ENCODE assay signal across 10 mouse cellular contexts in genomic region chr2:93285842-93286241, GRCm38 (mm10). TPM values are rescaled to one million over a fixed set of nuclear protein-coding genes. Genes with fewer than 3 reads are reported as not detected.
DNase-seq lines count a peak whose midpoint lies in the region; ATAC-seq and TF ChIP-seq lines count a peak whose summit lies in the region.
"Had no signal": no experiment of that assay in that cellular context is flagged by ENCODE, and none has a peak within 500 bp of the region (broad histone marks: within the 10 kb centered on the region; RNA-seq: fewer than 3 reads in every experiment).

No protein-coding gene starts in this region.

- intact Hi-C loops in heart, postnatal 10 days (cut with DNase I): no loop called here

- DNase-seq in heart, postnatal 10 days: no peak
- no peak for DNase-seq in forebrain, embryonic 11.5 days (ENCODE audit: low spot score)
- no peak for DNase-seq in hindbrain, postnatal 0 days (ENCODE audit: low spot score)
- no peak for DNase-seq in thymus, postnatal 14 days
- no peak for DNase-seq in liver, embryonic 11.5 days (ENCODE audit: low spot score)
- DNase-seq in left cerebral cortex, adult 8-10 months (ENCODE audit: low spot score in 2 of 2): no peak
- DNase-seq: heart, adult 2 months; kidney, adult 9 months had no signal

- no peaks in the 10 kb centered on the region for H3K9me3 ChIP-seq in heart, embryonic 11.5 days (replicated peaks; ENCODE audit: control insufficient read depth, low read length)
- H3K9me3 ChIP-seq in forebrain, embryonic 11.5 days (ENCODE audit: control insufficient read depth, low read length): no peaks in the 10 kb centered on the region
- H3K9me3 ChIP-seq in hindbrain, postnatal 0 days (ENCODE audit: low read length): no peaks in the 10 kb centered on the region
- H3K9me3 ChIP-seq in neural tube, embryonic 13.5 days: no peaks in the 10 kb centered on the region
- H3K9me3 ChIP-seq in liver, embryonic 11.5 days (ENCODE audit: control insufficient read depth, low read length): no peaks in the 10 kb centered on the region

- no peak for ATAC-seq in heart, embryonic 11.5 days (replicated peaks; ENCODE audit: insufficient number of reproducible peaks, low FRiP score, low TSS enrichment)
- ATAC-seq in forebrain, embryonic 11.5 days (replicated peaks; ENCODE audit: low FRiP score): no peak
- ATAC-seq in hindbrain, postnatal 0 days: no peak
- ATAC-seq in neural tube, embryonic 13.5 days (ENCODE audit: low read depth): peak; percentile 20; the same call in 1 of the 2 replicates
- ATAC-seq in liver, embryonic 11.5 days (replicated peaks; ENCODE audit: low FRiP score): no peak

- H3K4me1 ChIP-seq in heart, embryonic 11.5 days (ENCODE audit: control insufficient read depth, insufficient read depth, low read length): peaks cover 82% of the 10 kb centered on the region
- H3K4me1 ChIP-seq in forebrain, embryonic 11.5 days (replicated peaks; ENCODE audit: control insufficient read depth, insufficient read depth, low read length): peaks cover 68% of the 10 kb centered on the region
- H3K4me1 ChIP-seq in hindbrain, postnatal 0 days (ENCODE audit: insufficient read depth, low read length): peaks cover 30% of the 10 kb centered on the region
- peaks cover 100% of the 10 kb centered on the region for H3K4me1 ChIP-seq in neural tube, embryonic 13.5 days (replicated peaks)
- peaks cover 22% of the 10 kb centered on the region for H3K4me1 ChIP-seq in liver, embryonic 11.5 days (replicated peaks; ENCODE audit: control insufficient read depth, insufficient read depth, low read length)

- WGBS in heart, embryonic 11.5 days (ENCODE audit: insufficient replicate concordance): 42% methylated on average over 8 of the region's 8 CpGs
- 60% methylated on average over 8 of the region's 8 CpGs for WGBS in forebrain, embryonic 11.5 days
- 30% methylated on average over 8 of the region's 8 CpGs for WGBS in hindbrain, postnatal 0 days
- 26% methylated on average over 8 of the region's 8 CpGs for whole genome bisulfite sequencing in neural tube, embryonic 13.5 days
- 62% methylated on average over 8 of the region's 8 CpGs for WGBS in liver, embryonic 11.5 days

- no peaks in the 10 kb centered on the region for H3K27me3 ChIP-seq in heart, embryonic 11.5 days (ENCODE audit: control insufficient read depth, insufficient read depth, low read length)
- H3K27me3 ChIP-seq in forebrain, embryonic 11.5 days (ENCODE audit: control insufficient read depth, insufficient read depth, low read length): no peaks in the 10 kb centered on the region
- H3K27me3 ChIP-seq in hindbrain, postnatal 0 days (ENCODE audit: insufficient read depth, low read length): no peaks in the 10 kb centered on the region; the same call in 1 of the 2 replicates
- H3K27me3 ChIP-seq in neural tube, embryonic 13.5 days: no peaks in the 10 kb centered on the region
- no peaks in the 10 kb centered on the region for H3K27me3 ChIP-seq in liver, embryonic 11.5 days (replicated peaks; ENCODE audit: control insufficient read depth, insufficient read depth, low read length)

- no peak overlapping the region for H3K9ac ChIP-seq in heart, embryonic 11.5 days (ENCODE audit: low read depth, low read length)
- peak overlapping the region; percentile 12; the same call in 1 of the 2 replicates for H3K9ac ChIP-seq in forebrain, embryonic 11.5 days (ENCODE audit: low read length)
- H3K9ac ChIP-seq in hindbrain, postnatal 0 days (replicated peaks; ENCODE audit: low read length): 0 out of 2 replicates have a peak overlapping the region, but pooled peaks have one; percentile 0
- H3K9ac ChIP-seq in neural tube, embryonic 13.5 days: peak overlapping the region; percentile 45
- H3K9ac ChIP-seq in liver, embryonic 11.5 days (ENCODE audit: low read depth, low read length): no peak overlapping the region

- H3K36me3 ChIP-seq in heart, embryonic 11.5 days (ENCODE audit: control insufficient read depth, insufficient read depth, low read length): no peaks in the 10 kb centered on the region
- H3K36me3 ChIP-seq in forebrain, embryonic 11.5 days (ENCODE audit: control insufficient read depth, insufficient read depth, low read length): no peaks in the 10 kb centered on the region
- no peaks in the 10 kb centered on the region for H3K36me3 ChIP-seq in hindbrain, postnatal 0 days (ENCODE audit: insufficient read depth, low read length)
- H3K36me3 ChIP-seq in neural tube, embryonic 13.5 days: no peaks in the 10 kb centered on the region
- H3K36me3 ChIP-seq in liver, embryonic 11.5 days (ENCODE audit: control insufficient read depth, insufficient read depth, low read length): no peaks in the 10 kb centered on the region

- peak overlapping the region; percentile 35; the same call in 1 of the 2 replicates for H3K27ac ChIP-seq in heart, embryonic 11.5 days (ENCODE audit: low read depth, low read length)
- H3K27ac ChIP-seq in forebrain, embryonic 11.5 days (ENCODE audit: low read depth, low read length): peak overlapping the region; percentile 63; the same call in 1 of the 2 replicates
- peak overlapping the region; percentile 12; the same call in 1 of the 2 replicates for H3K27ac ChIP-seq in hindbrain, postnatal 0 days
- H3K27ac ChIP-seq in neural tube, embryonic 13.5 days (replicated peaks): peak overlapping the region; percentile 91
- H3K27ac ChIP-seq in liver, embryonic 11.5 days (ENCODE audit: low read depth, low read length): no peak overlapping the region
- H3K27ac ChIP-seq: heart, adult 2 months had no signal

- H3K4me2 ChIP-seq in heart, embryonic 11.5 days: no peak overlapping the region
- H3K4me2 ChIP-seq in forebrain, embryonic 11.5 days (ENCODE audit: low read depth, low read length, severe bottlenecking): no peak overlapping the region
- H3K4me2 ChIP-seq in hindbrain, postnatal 0 days (ENCODE audit: low read depth, low read length): no peak overlapping the region
- H3K4me2 ChIP-seq in neural tube, embryonic 13.5 days: 0 out of 2 replicates have a peak overlapping the region, but pooled peaks have one; percentile 3
- no peak overlapping the region for H3K4me2 ChIP-seq in liver, embryonic 11.5 days

- no peak overlapping the region for H3K4me3 ChIP-seq in heart, embryonic 11.5 days (ENCODE audit: low read depth, low read length)
- H3K4me3 ChIP-seq in forebrain, embryonic 11.5 days (ENCODE audit: low read depth, low read length): no peak overlapping the region
- no peak overlapping the region for H3K4me3 ChIP-seq in hindbrain, postnatal 0 days (ENCODE audit: low read length)
- no peak overlapping the region for H3K4me3 ChIP-seq in neural tube, embryonic 13.5 days
- H3K4me3 ChIP-seq in liver, embryonic 11.5 days (ENCODE audit: low read depth, low read length): no peak overlapping the region
- H3K4me3 ChIP-seq: heart, adult 2 months had no signal

- no peak for TF ChIP-seq CTCF in hindbrain, postnatal 0 days (IDR thresholded peaks at IDR 0.05; ENCODE audit: low read depth)

RNA-seq across cellular contexts. Expression of gene Tspan18, which starts 48.5 kb away (rescaled TPM):
- 75.5 and 84.5 TPM in 2 replicates for polyA plus RNA-seq in heart, embryonic 11.5 days (2014; fragmentation: Nextera tagmentation; extraction: Ambion mirVana)
- total RNA-seq in heart, postnatal 10 days (2021): 10 to 100 TPM; 54.1 to 63.4 TPM
- polyA plus RNA-seq in forebrain, embryonic 11.5 days (2014; fragmentation: Nextera tagmentation; extraction: Ambion mirVana): 54.1 and 56.4 TPM in 2 replicates
- total RNA-seq in hindbrain, postnatal 0 days (2014; rRNA removed): 23.5 and 26.2 TPM in 2 replicates
- 11.1 and 12.3 TPM in 2 replicates for polyA plus RNA-seq in hindbrain, postnatal 0 days (2015; fragmentation: Nextera tagmentation; extraction: Ambion mirVana)
- 41.8 and 43.5 TPM in 2 replicates for polyA plus RNA-seq in neural tube, embryonic 13.5 days (2015; fragmentation: Nextera tagmentation; extraction: Ambion mirVana)
- polyA plus RNA-seq in liver, embryonic 11.5 days (2014; fragmentation: Nextera tagmentation; extraction: Ambion mirVana): 19.4 and 19.5 TPM in 2 replicates
- total RNA-seq in left cerebral cortex, adult 8-10 months (2022): 1 to 10 TPM; 2.1 to 4.5 (median 3.6) TPM

Comparison
In these comparisons a context has a peak if more than half of its experiments do, and no peak if none do; other contexts are left out.
1. H3K9ac ChIP-seq: peak in forebrain, embryonic 11.5 days (single experiment), hindbrain, postnatal 0 days (single experiment) and neural tube, embryonic 13.5 days (single experiment); none in heart, embryonic 11.5 days (single experiment) and liver, embryonic 11.5 days (single experiment).